Mouse (Mus musculus) forebrain, embryonic 16.5 days (tissue): ENCODE measurements around the gene Gli3. TPM values are rescaled to one million over a fixed set of nuclear protein-coding genes. Genes with fewer than 3 reads are reported as not detected.

ENCODE experiments used
- ATAC-seq: fragments of 200-750 bp; cut with Nextera tagmentation; 2 replicates; pipeline ENCODE4 v1.8.0; 2017; ENCODE audit warnings: mild to moderate bottlenecking, moderate library complexity
- H3K27ac ChIP-seq: fragments of 300-500 bp; sonication (generic); 2 replicates; pipeline ENCODE4 v1.5.1; 2014; ENCODE audit warnings: low read length, control low read depth
- H3K27me3 ChIP-seq: fragments of 300-500 bp; sonication (generic); replicated peaks from 2 replicates; pipeline ENCODE4 v1.6.1; 2014; ENCODE audit warnings: low read length; ENCODE audit not compliant: control insufficient read depth, insufficient read depth
- H3K36me3 ChIP-seq: fragments of 300-500 bp; sonication (generic); 2 replicates; pipeline ENCODE4 v1.6.1; 2014; ENCODE audit not compliant: control insufficient read depth, insufficient read depth
- H3K4me1 ChIP-seq: fragments of 300-500 bp; sonication (generic); replicated peaks from 2 replicates; pipeline ENCODE4 v1.6.1; 2014; ENCODE audit warnings: low read length; ENCODE audit not compliant: control insufficient read depth, insufficient read depth
- H3K4me2 ChIP-seq: fragments of 300-500 bp; sonication (generic); 2 replicates; pipeline ENCODE4 v1.6.1; 2014; ENCODE audit warnings: mild to moderate bottlenecking, low read length, control low read depth
- H3K4me3 ChIP-seq: fragments of 300-500 bp; sonication (generic); replicated peaks from 2 replicates; pipeline ENCODE4 v1.5.1; 2014; ENCODE audit warnings: mild to moderate bottlenecking, low read length, control low read depth
- H3K9ac ChIP-seq: fragments of 300-500 bp; sonication (generic); replicated peaks from 2 replicates; pipeline ENCODE4 v1.6.1; 2014; ENCODE audit warnings: low read depth, low read length, control low read depth
- H3K9me3 ChIP-seq: fragments of 300-500 bp; sonication (generic); 2 replicates; pipeline ENCODE4 v1.6.1; 2016; ENCODE audit warnings: low read length; ENCODE audit not compliant: control insufficient read depth
- WGBS: fragments of 180-500 bp; shearing (Covaris S2); extraction: QIAGEN DNeasy Blood & Tissue Kit; methylation state at CpG from one replicate; pipeline ENCODE4 v1.1.7; 2014; 5-methylcytosine and 5-hydroxymethylcytosine counted together
- polyA plus RNA-seq: library from polyadenylated mRNA; unstranded; fragments of >200 nt; fragmentation: Nextera tagmentation; extraction: Ambion mirVana; gene quantifications from 2 replicates; pipeline ENCODE4 v1.2.1, GENCODE M21; 2015

Gli3 gene
- polyA plus RNA-seq, 1 experiment from 2014 or later, result 10.8 TPM

- peak; percentile 31; the same call in 1 of the 2 replicates for ATAC-seq
- H3K4me1 ChIP-seq, result peaks cover 5% of the 10 kb centered on the region; the same call in 1 of the 2 replicates
- no peak overlapping the region for H3K9ac ChIP-seq
- H3K36me3 ChIP-seq, result no peaks in the 10 kb centered on the region
- no peak overlapping the region for H3K27ac ChIP-seq
- 58% methylated on average over 9 of the region's 9 CpGs for WGBS
- no peak overlapping the region for H3K4me2 ChIP-seq
- no peaks in the 10 kb centered on the region for H3K9me3 ChIP-seq
- no peak overlapping the region for H3K4me3 ChIP-seq
- H3K27me3 ChIP-seq, result no peaks in the 10 kb centered on the region
Measured at GRCm38 (mm10) chr13:15517048-15517760, 54.2 kb downstream of the Gli3 start.

GRCm38 (mm10) chr13:15520353-15520752 lies 57.3 kb downstream of the Gli3 start:
- H3K4me2 ChIP-seq, result no peak overlapping the region
- no peak overlapping the region for H3K9ac ChIP-seq
- 28% methylated on average over 2 of the region's 2 CpGs for WGBS
- no peaks in the 10 kb centered on the region for H3K9me3 ChIP-seq
- H3K4me1 ChIP-seq, result peaks cover 5% of the 10 kb centered on the region; the same call in 1 of the 2 replicates
- no peak overlapping the region for H3K4me3 ChIP-seq
- H3K27ac ChIP-seq, result no peak overlapping the region
- H3K27me3 ChIP-seq, result no peaks in the 10 kb centered on the region
- ATAC-seq, result no peak
- H3K36me3 ChIP-seq, result no peaks in the 10 kb centered on the region

- H3K9ac ChIP-seq, result no peak overlapping the region
- H3K4me1 ChIP-seq, result peaks cover 4% of the 10 kb centered on the region; the same call in 1 of the 2 replicates
- no peak for ATAC-seq
Measured at GRCm38 (mm10) chr13:15522153-15522552, 59.1 kb downstream of the Gli3 start.

GRCm38 (mm10) chr13:15524208-15524607 lies 61.2 kb downstream of the Gli3 start:
- H3K36me3 ChIP-seq, result no peaks in the 10 kb centered on the region
- WGBS, result 67% methylated on average over 8 of the region's 8 CpGs
- H3K4me2 ChIP-seq, result no peak overlapping the region
- no peaks in the 10 kb centered on the region for H3K9me3 ChIP-seq
- no peak overlapping the region for H3K9ac ChIP-seq
- no peak overlapping the region for H3K27ac ChIP-seq
- H3K4me3 ChIP-seq, result no peak overlapping the region
- H3K4me1 ChIP-seq, result peaks cover 3% of the 10 kb centered on the region; the same call in 1 of the 2 replicates
- H3K27me3 ChIP-seq, result no peaks in the 10 kb centered on the region
- ATAC-seq, result peak; percentile 34; the same call in 1 of the 2 replicates

More at GRCm38 (mm10) chr13:15522153-15522552, 59.1 kb downstream of the Gli3 start:
- WGBS, result 61% methylated on average over 3 of the region's 3 CpGs
- Histone ChIP-seq H3K9me3 (no peaks in the 10 kb centered on the region), H3K36me3 (no peaks in the 10 kb centered on the region), H3K4me2 (no peak overlapping the region), H3K27me3 (no peaks in the 10 kb centered on the region), H3K4me3 (no peak overlapping the region), H3K27ac (no peak overlapping the region)

- WGBS, result 95% methylated on average over 4 of the region's 4 CpGs
- H3K9ac ChIP-seq, result no peak overlapping the region
Measured at GRCm38 (mm10) chr13:15526691-15527090, 63.7 kb downstream of the Gli3 start.

GRCm38 (mm10) chr13:15531568-15531967 lies 68.5 kb downstream of the Gli3 start:
- no peak overlapping the region for H3K9ac ChIP-seq
- no peaks in the 10 kb centered on the region for H3K27me3 ChIP-seq
- H3K4me2 ChIP-seq, result no peak overlapping the region
- no peaks in the 10 kb centered on the region for H3K36me3 ChIP-seq
- no peaks in the 10 kb centered on the region for H3K4me1 ChIP-seq
- no peak overlapping the region for H3K4me3 ChIP-seq
- ATAC-seq, result no peak
- WGBS, result 69% methylated on average over 3 of the region's 3 CpGs
- H3K9me3 ChIP-seq, result no peaks in the 10 kb centered on the region
- H3K27ac ChIP-seq, result no peak overlapping the region

More at GRCm38 (mm10) chr13:15526691-15527090, 63.7 kb downstream of the Gli3 start:
- Histone ChIP-seq H3K4me1 (peaks cover 3% of the 10 kb centered on the region; the same call in 1 of the 2 replicates), H3K4me2 (no peak overlapping the region), H3K9me3 (no peaks in the 10 kb centered on the region), H3K27ac (no peak overlapping the region), H3K27me3 (no peaks in the 10 kb centered on the region), H3K4me3 (no peak overlapping the region), H3K36me3 (no peaks in the 10 kb centered on the region)
- no peak for ATAC-seq

- no peaks in the 10 kb centered on the region for H3K27me3 ChIP-seq
- no peak overlapping the region for H3K9ac ChIP-seq
- peak; percentile 34; the same call in 1 of the 2 replicates for ATAC-seq
- WGBS, result 27% methylated on average over 5 of the region's 5 CpGs
- H3K36me3 ChIP-seq, result no peaks in the 10 kb centered on the region
- no peak overlapping the region for H3K27ac ChIP-seq
- no peaks in the 10 kb centered on the region for H3K9me3 ChIP-seq
- H3K4me2 ChIP-seq, result no peak overlapping the region
- peaks cover 31% of the 10 kb centered on the region for H3K4me1 ChIP-seq
- H3K4me3 ChIP-seq, result no peak overlapping the region
Measured at GRCm38 (mm10) chr13:15537206-15537605, 74.2 kb downstream of the Gli3 start.

GRCm38 (mm10) chr13:15537611-15538010 lies 74.6 kb downstream of the Gli3 start:
- Histone ChIP-seq H3K27me3 (no peaks in the 10 kb centered on the region), H3K9me3 (no peaks in the 10 kb centered on the region), H3K27ac (no peak overlapping the region), H3K36me3 (no peaks in the 10 kb centered on the region), H3K4me1 (peaks cover 33% of the 10 kb centered on the region), H3K4me2 (no peak overlapping the region), H3K9ac (no peak overlapping the region), H3K4me3 (no peak overlapping the region)
- 50% methylated on average over 3 of the region's 3 CpGs for WGBS
- 0 out of 2 replicates have a peak, but pooled peaks have one; percentile 14 for ATAC-seq

- H3K4me1 ChIP-seq, result peaks cover 40% of the 10 kb centered on the region
- H3K9ac ChIP-seq, result no peak overlapping the region
- H3K27me3 ChIP-seq, result no peaks in the 10 kb centered on the region
- H3K27ac ChIP-seq, result no peak overlapping the region
- 40% methylated on average over 2 of the region's 2 CpGs for WGBS
- H3K9me3 ChIP-seq, result no peaks in the 10 kb centered on the region
- H3K4me2 ChIP-seq, result no peak overlapping the region
- H3K4me3 ChIP-seq, result no peak overlapping the region
- no peaks in the 10 kb centered on the region for H3K36me3 ChIP-seq
- no peak for ATAC-seq
Measured at GRCm38 (mm10) chr13:15538389-15538788, 75.4 kb downstream of the Gli3 start.
